Mouse (Mus musculus) ES-E14 (cell line): Measurements from ENCODE around the gene Ak8. TPM values are rescaled to one million over a fixed set of nuclear protein-coding genes. Genes with fewer than 3 reads are reported as not detected.

ENCODE experiments used
- DNase-seq: peaks from one replicate; pipeline ENCODE4 v3.0.0-alpha.2; 2013; ENCODE audit warnings: low read depth, low spot score
- H3K27ac ChIP-seq: 2 replicates; pipeline ENCODE4 v1.5.1; 2012; ENCODE audit warnings: low read depth, mild to moderate bottlenecking, low read length, moderate library complexity, mixed read lengths; ENCODE audit not compliant: poor library complexity, insufficient read depth, severe bottlenecking
- H3K36me3 ChIP-seq: 2 replicates; pipeline ENCODE4 v1.6.1; 2012; ENCODE audit warnings: mild to moderate bottlenecking, low read length, moderate library complexity, mixed read lengths; ENCODE audit not compliant: control insufficient read depth, poor library complexity, insufficient read depth, severe bottlenecking
- H3K4me1 ChIP-seq, 2 experiments: fragments of 150-350 bp in 1 of 2; sonication (generic) in 1 of 2; 2 replicates each; pipeline ENCODE4 v1.6.1; 2012; ENCODE audit warnings: low read length in 2 of 2, mild to moderate bottlenecking in 1 of 2, mixed read lengths in 1 of 2; ENCODE audit not compliant: control insufficient read depth in 2 of 2, insufficient read depth in 2 of 2, poor library complexity in 1 of 2
- H3K4me3 ChIP-seq, 2 experiments: fragments of 150-350 bp in 1 of 2; sonication (generic) in 1 of 2; 2 replicates each; pipeline ENCODE4 v1.5.1; 2012; ENCODE audit warnings: low read length in 2 of 2, low read depth in 1 of 2, mild to moderate bottlenecking in 1 of 2, mixed read lengths in 1 of 2; ENCODE audit not compliant: insufficient read depth in 1 of 2, poor library complexity in 1 of 2, severe bottlenecking in 1 of 2
- H3K9ac ChIP-seq: 2 replicates; pipeline ENCODE4 v1.6.1; 2012; ENCODE audit warnings: low read depth, mild to moderate bottlenecking, low read length, mixed read lengths; ENCODE audit not compliant: poor library complexity, insufficient read depth, severe bottlenecking
- H3K9me3 ChIP-seq: fragments of 150-350 bp; sonication (generic); 2 replicates; pipeline ENCODE4 v1.6.1; 2012; ENCODE audit warnings: low read depth, mild to moderate bottlenecking, low read length; ENCODE audit not compliant: control insufficient read depth, insufficient read depth
- CHD2 ChIP-seq: IDR thresholded peaks from 2 replicates; pipeline ENCODE4 v1.6.1; 2014; ENCODE audit warnings: mild to moderate bottlenecking, low read depth, low read length, inconsistent platforms
- HCFC1 ChIP-seq: IDR thresholded peaks from 2 replicates; pipeline ENCODE4 v1.6.1; 2012; ENCODE audit warnings: low read length, inconsistent platforms, borderline replicate concordance; ENCODE audit not compliant: insufficient read depth
- MAFK ChIP-seq: IDR thresholded peaks from 2 replicates; pipeline ENCODE4 v1.6.1; 2014; ENCODE audit warnings: mild to moderate bottlenecking, low read depth, low read length, inconsistent platforms; ENCODE audit not compliant: insufficient read depth
- ZC3H11A ChIP-seq: IDR thresholded peaks from 2 replicates; pipeline ENCODE4 v1.6.1; 2012; ENCODE audit warnings: low read depth, mild to moderate bottlenecking, inconsistent platforms, low read length, borderline replicate concordance
- ZNF384 ChIP-seq: IDR thresholded peaks from 2 replicates; pipeline ENCODE4 v1.6.1; 2012; ENCODE audit warnings: low read depth, low read length, inconsistent platforms
- in situ Hi-C, 2 experiments: fragments of 600-800 bp; cut with MboI; formaldehyde crosslinking; loops; one replicate each; pipeline ENCODE4 v1.15.1; 2025; ENCODE audit warnings: low sequenced_read_pairs in 2 of 2, inconsistent platforms in 1 of 2; ENCODE audit not compliant: unreplicated experiment in 2 of 2
- total RNA-seq: library from RNA; depleted of rRNA; stranded (reverse); fragments of 300-350 nt; gene quantifications from 2 replicates; pipeline ENCODE4 v1.2.3, GENCODE M21; 2012

Gene Ak8
- total RNA-seq, 1 experiment, result 0.49 TPM

DNA sequence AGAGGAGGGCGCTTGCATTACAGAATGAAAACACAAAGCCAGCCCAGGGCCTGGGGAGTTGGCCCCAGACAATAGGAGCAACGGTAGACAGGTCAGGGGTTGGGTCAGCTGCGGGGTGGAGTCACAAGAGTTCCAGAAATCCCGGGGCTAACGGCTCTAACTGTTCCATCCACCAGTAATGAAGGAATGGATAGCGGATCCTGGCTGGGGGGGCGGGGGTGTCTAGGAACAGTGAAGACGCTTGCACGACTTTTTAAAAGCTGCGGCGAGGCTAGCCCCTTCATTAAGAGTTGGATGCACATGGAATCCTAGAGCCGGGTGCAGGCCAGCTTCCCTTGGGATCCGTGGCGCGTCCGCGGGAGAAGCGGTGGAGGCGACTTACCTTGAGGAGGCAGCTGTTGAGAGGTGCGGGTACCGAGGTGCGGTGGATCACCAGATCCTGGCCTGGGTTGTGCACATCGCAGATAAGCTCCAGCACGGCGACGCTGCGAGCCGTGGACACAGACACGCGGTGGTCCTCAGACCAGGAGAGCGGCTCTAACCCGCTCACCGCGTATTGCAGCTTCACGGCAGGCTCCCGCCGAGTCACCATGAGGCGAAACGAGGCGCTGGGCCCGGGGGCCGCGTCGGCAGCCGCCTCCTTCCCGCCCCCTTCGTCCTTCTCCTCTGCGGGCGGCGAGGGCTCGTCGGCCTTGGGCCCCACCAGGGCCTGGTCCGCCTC is 139.7 kb downstream of the Ak8 start:
- peak overlapping the region; percentile 88 for H3K9ac ChIP-seq
- peaks cover 5% of the 10 kb centered on the region for H3K36me3 ChIP-seq
- H3K4me1 ChIP-seq, result peaks cover 0 to 5% of the 10 kb centered on the region in 2 experiments; a peak in 1 of 4 replicates
- no peaks in the 10 kb centered on the region for H3K9me3 ChIP-seq
- in situ Hi-C loops, result no loop called here
- peak; percentile 17 for DNase-seq
- TF ChIP-seq MAFK (no peak), ZC3H11A (no peak), HCFC1 (no peak), CHD2 (no peak), ZNF384 (no peak)
- peak overlapping the region; percentile 50 for H3K27ac ChIP-seq
- H3K4me3 ChIP-seq, result peak overlapping the region; percentile 75 to 86

DNA sequence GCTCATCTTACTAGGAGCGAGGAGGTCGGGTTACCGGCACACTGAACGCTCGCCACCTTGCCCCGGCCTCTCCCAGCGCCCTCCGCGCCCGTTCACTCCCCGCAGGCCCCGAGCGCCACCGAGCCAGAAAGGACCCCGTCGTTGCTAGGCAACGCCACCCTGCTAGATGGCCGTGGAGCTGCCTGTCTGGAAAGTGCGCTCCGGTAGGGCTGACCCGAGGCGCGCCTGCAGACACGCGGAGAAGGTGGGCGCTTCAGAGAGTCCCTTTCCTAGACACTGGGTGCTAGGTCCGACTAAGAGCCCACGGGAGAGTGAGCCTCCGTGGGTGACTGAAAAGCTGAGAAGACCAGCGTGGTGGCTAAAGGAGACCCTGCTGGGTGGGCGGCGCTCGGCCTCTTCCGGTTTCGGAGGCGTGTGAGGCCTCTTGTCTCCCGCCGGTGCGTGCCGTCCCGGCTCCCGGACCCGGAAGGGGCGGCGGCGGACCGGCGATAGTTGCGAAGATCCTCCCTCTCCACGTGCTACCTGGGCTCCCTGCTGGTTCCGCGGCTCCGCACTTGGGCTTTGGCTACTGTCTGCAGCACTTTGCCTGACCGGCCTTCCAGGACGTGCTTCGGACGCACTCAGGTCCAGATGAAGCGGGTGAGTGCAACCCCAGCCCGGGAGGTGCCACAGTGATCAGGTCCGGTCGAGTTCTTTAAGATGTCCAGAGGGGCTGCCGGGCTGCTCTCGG is 140.4 kb downstream of the Ak8 start, which contains the start of the genes Gtf3c4 and Ddx31:
Gene Gtf3c4 (minus strand): TSS at position 139 of the 730 bp plus-strand sequence.
Gene Ddx31 (plus strand): TSS at position 185 of the 730 bp plus-strand sequence.
- peak within 1 kb of the TSS; percentile 88 for H3K9ac ChIP-seq
- peaks cover 0 to 5% of the 10 kb centered on the region in 2 experiments; a peak in 1 of 4 replicates for H3K4me1 ChIP-seq
- no peaks in the 10 kb centered on the region for H3K9me3 ChIP-seq
- H3K27ac ChIP-seq, result peak within 1 kb of the TSS; percentile 50
- peaks cover 4% of the 10 kb centered on the region; the same call in 1 of the 2 replicates for H3K36me3 ChIP-seq
- TF ChIP-seq MAFK, result no peak
- no peak for TF ChIP-seq ZNF384
- TF ChIP-seq HCFC1, result peak; percentile 71
- H3K4me3 ChIP-seq, result peak within 1 kb of the TSS; percentile 75 to 86
- peak; percentile 91 for DNase-seq
- in situ Hi-C loops, result no loop called here

DNA sequence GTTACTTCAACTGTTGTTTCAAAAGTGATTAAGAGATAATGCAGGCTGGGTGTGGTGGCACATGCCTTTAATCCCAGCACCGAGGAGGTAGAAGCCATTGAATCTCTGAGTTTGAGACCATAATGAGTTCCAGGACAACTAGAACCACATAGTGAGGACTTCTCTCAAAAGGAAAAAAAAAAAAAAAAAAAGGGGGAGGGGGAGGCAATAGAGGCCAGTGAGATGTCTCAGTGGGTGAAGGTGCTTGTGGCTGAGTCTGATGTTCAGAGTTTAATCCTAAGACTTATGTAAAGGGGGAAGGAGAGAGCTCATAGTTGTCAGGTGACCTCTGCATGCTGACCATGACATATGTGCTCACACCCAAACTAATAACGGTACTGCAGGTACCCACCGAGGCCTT is 142.1 kb downstream of the Ak8 start:
- TF ChIP-seq ZC3H11A (no peak), MAFK (no peak), HCFC1 (no peak), CHD2 (no peak), ZNF384 (0 out of 2 replicates have a peak, but pooled peaks have one; percentile 54)
- Histone ChIP-seq H3K27ac (no peak overlapping the region), H3K4me3 (no peak overlapping the region), H3K36me3 (peaks cover 10% of the 10 kb centered on the region), H3K9me3 (no peaks in the 10 kb centered on the region), H3K4me1 (peaks cover 0 to 5% of the 10 kb centered on the region in 2 experiments; a peak in 1 of 4 replicates), H3K9ac (no peak overlapping the region; the same call in 1 of the 2 replicates)
- in situ Hi-C loops, result no loop called here
- DNase-seq, result no peak

DNA sequence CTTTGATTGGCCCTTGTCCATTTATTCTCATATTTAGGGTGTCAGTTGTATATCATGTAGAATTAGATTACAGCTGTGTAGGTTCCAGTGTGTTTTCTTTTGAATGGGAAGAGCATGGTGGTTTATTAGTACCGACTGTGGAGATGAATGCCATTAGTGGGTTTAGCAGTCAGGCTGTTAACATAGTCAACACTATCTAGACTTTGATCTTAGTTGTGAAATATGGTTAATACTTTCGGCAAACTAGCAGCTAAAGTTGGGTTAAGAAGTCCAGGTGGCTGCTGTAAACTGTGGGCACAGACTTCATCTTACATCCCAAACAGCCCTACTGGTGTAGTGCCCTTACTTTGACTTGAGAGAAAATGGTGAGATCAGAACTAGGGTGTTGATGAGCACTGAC is 148.9 kb downstream of the Ak8 start:
- no peak for DNase-seq
- Histone ChIP-seq H3K36me3 (peaks cover 23% of the 10 kb centered on the region), H3K9me3 (no peaks in the 10 kb centered on the region), H3K9ac (no peak overlapping the region), H3K4me3 (no peak overlapping the region), H3K27ac (no peak overlapping the region), H3K4me1 (no peaks in the 10 kb centered on the region)
- no peak for TF ChIP-seq CHD2
- no peak for TF ChIP-seq MAFK
- TF ChIP-seq ZNF384, result no peak
- no peak for TF ChIP-seq ZC3H11A
- no peak for TF ChIP-seq HCFC1
- in situ Hi-C loops, result no loop called here
